21 mouse cellular contexts compared by ENCODE assay signal in the genomic region with DNA sequence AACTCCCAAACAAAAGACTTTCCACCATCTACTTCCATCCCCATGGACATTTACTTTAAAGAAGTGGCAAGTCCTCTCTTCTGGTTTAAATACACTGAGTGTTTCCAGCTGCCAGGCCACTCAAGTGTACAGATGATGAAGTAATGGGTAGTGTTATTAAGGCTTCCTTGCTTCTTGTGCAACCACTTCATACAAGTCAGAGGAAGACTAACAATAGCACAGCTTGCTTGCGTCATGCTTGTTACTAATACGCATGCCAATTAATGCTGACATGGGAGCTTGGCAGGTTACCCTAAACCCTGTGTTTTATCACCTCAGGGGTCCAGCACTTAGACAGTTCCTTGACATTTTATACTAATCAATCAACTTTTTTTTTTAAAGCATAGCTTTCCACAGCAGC.
DNase-seq lines count a peak whose midpoint lies in the region; ATAC-seq and TF ChIP-seq lines count a peak whose summit lies in the region.
"Had no signal": no experiment of that assay in that cellular context is flagged by ENCODE, and none has a peak within 500 bp of the region (broad histone marks: within the 10 kb centered on the region; RNA-seq: fewer than 3 reads in every experiment).

No protein-coding gene starts in this region.

- WGBS in heart, postnatal 0 days: 48% methylated on average over 2 of the region's 2 CpGs
- WGBS in lung, embryonic 15.5 days: 45% methylated on average over 2 of the region's 2 CpGs
- WGBS in stomach, embryonic 14.5 days: 47% methylated on average over 2 of the region's 2 CpGs

- H3K36me3 ChIP-seq in heart, postnatal 0 days (replicated peaks; ENCODE audit: control insufficient read depth, insufficient read depth, low read length): no peaks in the 10 kb centered on the region
- no peaks in the 10 kb centered on the region for H3K36me3 ChIP-seq in lung, embryonic 15.5 days
- H3K36me3 ChIP-seq in stomach, embryonic 14.5 days (ENCODE audit: control insufficient read depth, insufficient read depth, low read length): no peaks in the 10 kb centered on the region
- H3K36me3 ChIP-seq: G1E; heart, embryonic 15.5 days; limb, embryonic 12.5 days; liver, embryonic 15.5 days; stomach, embryonic 15.5 days had no signal

- H3K9ac ChIP-seq in heart, postnatal 0 days (replicated peaks; ENCODE audit: low read depth, low read length): no peak overlapping the region
- H3K9ac ChIP-seq in lung, embryonic 15.5 days: no peak overlapping the region
- no peak overlapping the region for H3K9ac ChIP-seq in stomach, embryonic 14.5 days (replicated peaks; ENCODE audit: low read depth, low read length)
- H3K9ac ChIP-seq: heart, embryonic 15.5 days; hindbrain, embryonic 13.5 days; limb, embryonic 12.5 days; liver, embryonic 15.5 days; neural tube, embryonic 12.5 days; stomach, embryonic 15.5 days had no signal

- no peak overlapping the region for H3K27ac ChIP-seq in heart, postnatal 0 days (ENCODE audit: low read depth)
- H3K27ac ChIP-seq in lung, embryonic 15.5 days: no peak overlapping the region
- no peak overlapping the region for H3K27ac ChIP-seq in stomach, embryonic 14.5 days (ENCODE audit: low read length)
- H3K27ac ChIP-seq: heart, embryonic 15.5 days; hindbrain, embryonic 13.5 days; left cerebral cortex, adult 2 months; limb, embryonic 12.5 days; liver, embryonic 15.5 days; neural tube, embryonic 12.5 days; stomach, embryonic 15.5 days had no signal

- H3K4me3 ChIP-seq in heart, postnatal 0 days (ENCODE audit: low read depth, low read length): no peak overlapping the region
- H3K4me3 ChIP-seq in lung, embryonic 15.5 days: no peak overlapping the region
- H3K4me3 ChIP-seq in stomach, embryonic 14.5 days (ENCODE audit: low read depth, low read length): no peak overlapping the region
- H3K4me3 ChIP-seq: erythroblast, embryonic 14.5 days; heart, embryonic 15.5 days; hindbrain, embryonic 13.5 days; left cerebral cortex, adult 2 months; limb, embryonic 12.5 days; liver, embryonic 15.5 days; neural tube, embryonic 12.5 days; stomach, embryonic 15.5 days had no signal

- TF ChIP-seq POLR2A in brain, embryonic 14.5 days (IDR thresholded peaks at IDR 0.05; ENCODE audit: borderline replicate concordance, extremely low read depth, insufficient read depth, insufficient read length, poor library complexity, severe bottlenecking): no peak

- no peaks in the 10 kb centered on the region for H3K9me3 ChIP-seq in heart, postnatal 0 days (replicated peaks; ENCODE audit: control insufficient read depth, low read length)
- no peaks in the 10 kb centered on the region for H3K9me3 ChIP-seq in lung, embryonic 15.5 days
- H3K9me3 ChIP-seq in stomach, embryonic 14.5 days (ENCODE audit: control insufficient read depth, low read depth, low read length): no peaks in the 10 kb centered on the region
- H3K9me3 ChIP-seq: heart, embryonic 15.5 days; hindbrain, embryonic 13.5 days; limb, embryonic 12.5 days; liver, embryonic 15.5 days; neural tube, embryonic 12.5 days; stomach, embryonic 15.5 days had no signal

- no peak for TF ChIP-seq EP300 in heart, postnatal 0 days (IDR thresholded peaks at IDR 0.05; ENCODE audit: low read depth)

- intact Hi-C loops in left cerebral cortex, postnatal 25 days (cut with DNase I): no loop called here

- TF ChIP-seq CTCF in heart, postnatal 0 days (IDR thresholded peaks at IDR 0.05; ENCODE audit: low read depth): no peak
- TF ChIP-seq CTCF in brain, embryonic 14.5 days (IDR thresholded peaks at IDR 0.05; ENCODE audit: borderline replicate concordance, extremely low read depth, insufficient read depth, insufficient read length): no peak

- no peaks in the 10 kb centered on the region for H3K27me3 ChIP-seq in heart, postnatal 0 days (ENCODE audit: control insufficient read depth, insufficient read depth, low read length)
- H3K27me3 ChIP-seq in lung, embryonic 15.5 days: no peaks in the 10 kb centered on the region
- no peaks in the 10 kb centered on the region for H3K27me3 ChIP-seq in stomach, embryonic 14.5 days (ENCODE audit: control insufficient read depth, insufficient read depth, low read length)
- H3K27me3 ChIP-seq: limb, embryonic 12.5 days; liver, embryonic 15.5 days; neural tube, embryonic 12.5 days; stomach, embryonic 15.5 days had no signal

- peaks cover 12% of the 10 kb centered on the region; the same call in 1 of the 2 replicates for H3K4me1 ChIP-seq in heart, postnatal 0 days (ENCODE audit: control insufficient read depth, insufficient read depth)
- H3K4me1 ChIP-seq in lung, embryonic 15.5 days: 0 out of 2 replicates have a peak, but pooled peaks cover 3% of the 10 kb centered on the region
- no peaks in the 10 kb centered on the region for H3K4me1 ChIP-seq in stomach, embryonic 14.5 days (ENCODE audit: control insufficient read depth, insufficient read depth, low read length)
- H3K4me1 ChIP-seq: liver, embryonic 15.5 days had no signal

- no peak overlapping the region for H3K4me2 ChIP-seq in heart, postnatal 0 days (ENCODE audit: low read depth, low read length)
- H3K4me2 ChIP-seq in lung, embryonic 15.5 days: no peak overlapping the region
- no peak overlapping the region for H3K4me2 ChIP-seq in stomach, embryonic 14.5 days (replicated peaks; ENCODE audit: low read depth, low read length)
- H3K4me2 ChIP-seq: heart, embryonic 15.5 days; hindbrain, embryonic 13.5 days; limb, embryonic 12.5 days; liver, embryonic 15.5 days; neural tube, embryonic 12.5 days; stomach, embryonic 15.5 days had no signal

- peak; percentile 16 for DNase-seq in heart, postnatal 0 days (ENCODE audit: low spot score)
- DNase-seq in heart, postnatal 4 days: no peak
- DNase-seq in brain, embryonic 14.5 days (ENCODE audit: low read depth): peak; percentile 70
- no peak for DNase-seq in urinary bladder, postnatal 4 days (ENCODE audit: low spot score in 2 of 2)
- no peak for DNase-seq in left cerebral cortex, postnatal 25 days (ENCODE audit: low spot score in 2 of 2)
- DNase-seq: adrenal gland, adult 8-10 months; cerebellum, adult 18-20 months; heart, adult 18-20 months; kidney, adult 2 months; thymus, postnatal 4 days had no signal

- ATAC-seq in heart, postnatal 0 days (ENCODE audit: insufficient read depth, low read depth): no peak
- peak; percentile 73; the same call in 1 of the 2 replicates for ATAC-seq in lung, embryonic 15.5 days (ENCODE audit: borderline replicate concordance, extremely low read depth, low FRiP score, low TSS enrichment)
- peak; percentile 67 for ATAC-seq in stomach, embryonic 14.5 days (ENCODE audit: insufficient number of reproducible peaks, insufficient read depth, low FRiP score, low read depth)

Comparison
In these comparisons a context has a peak if more than half of its experiments do, and no peak if none do; other contexts are left out.
1. DNase-seq: peak in heart, postnatal 0 days (single experiment) and brain, embryonic 14.5 days (single experiment); none in heart, postnatal 4 days (single experiment), urinary bladder, postnatal 4 days (0 of 2) and left cerebral cortex, postnatal 25 days (0 of 2).